Mouse (Mus musculus) spleen, adult 2 months (tissue): Measurements from ENCODE around the gene Sart3. TPM values are rescaled to one million over a fixed set of nuclear protein-coding genes. Genes with fewer than 3 reads are reported as not detected.

Source experiments
- DNase-seq, 2 experiments: peaks; one replicate each; pipeline versions ENCODE4 v3.0.0 to v3.0.0-alpha.2; 2012 to 2021; ENCODE audit warnings: low spot score in 2 of 2, low read depth in 1 of 2
- H3K27ac ChIP-seq: fragments of 200-500 bp; 2 replicates; pipeline ENCODE4 v1.5.1; 2012; ENCODE audit warnings: low read length, inconsistent platforms; ENCODE audit not compliant: insufficient read depth
- H3K27me3 ChIP-seq: fragments of 200-500 bp; 2 replicates; pipeline ENCODE4 v1.6.1; 2012; ENCODE audit warnings: mild to moderate bottlenecking, moderate library complexity, low read length, inconsistent platforms; ENCODE audit not compliant: control insufficient read depth, insufficient read depth
- H3K36me3 ChIP-seq: fragments of 200-500 bp; 2 replicates; pipeline ENCODE4 v1.6.1; 2012; ENCODE audit warnings: mild to moderate bottlenecking, low read length, inconsistent platforms; ENCODE audit not compliant: control insufficient read depth, insufficient read depth
- H3K4me1 ChIP-seq: fragments of 200-500 bp; 2 replicates; pipeline ENCODE4 v1.6.1; 2011; ENCODE audit warnings: inconsistent platforms; ENCODE audit not compliant: control insufficient read depth, insufficient read depth, insufficient read length
- H3K4me3 ChIP-seq: fragments of 200-500 bp; 2 replicates; pipeline ENCODE4 v1.5.1; 2011; ENCODE audit warnings: mild to moderate bottlenecking, inconsistent platforms; ENCODE audit not compliant: insufficient read depth, insufficient read length; ENCODE audit errors: extremely low read depth
- CTCF ChIP-seq: fragments of 200-500 bp; IDR thresholded peaks from 2 replicates; pipeline ENCODE4 v1.5.1; 2011; ENCODE audit warnings: mild to moderate bottlenecking, inconsistent platforms; ENCODE audit not compliant: insufficient read depth, insufficient read length, insufficient replicate concordance; ENCODE audit errors: extremely low read depth
- POLR2A ChIP-seq: fragments of 200-500 bp; IDR thresholded peaks from 2 replicates; pipeline ENCODE4 v1.6.1; 2011; ENCODE audit warnings: low read depth, low read length, inconsistent platforms
- WGBS: fragments of 180-500 bp; shearing (Covaris S2); methylation state at CpG from one replicate; pipeline ENCODE4 v1.1.7; 2018; 5-methylcytosine and 5-hydroxymethylcytosine counted together
- polyA plus RNA-seq: library from polyadenylated mRNA; depleted of rRNA; stranded (reverse); fragments of >200 nt; gene quantifications from 2 replicates; pipeline ENCODE4 v1.2.3, GENCODE M21; 2012

Sart3 gene
- polyA plus RNA-seq, 1 experiment, result 27.2 TPM

DNA sequence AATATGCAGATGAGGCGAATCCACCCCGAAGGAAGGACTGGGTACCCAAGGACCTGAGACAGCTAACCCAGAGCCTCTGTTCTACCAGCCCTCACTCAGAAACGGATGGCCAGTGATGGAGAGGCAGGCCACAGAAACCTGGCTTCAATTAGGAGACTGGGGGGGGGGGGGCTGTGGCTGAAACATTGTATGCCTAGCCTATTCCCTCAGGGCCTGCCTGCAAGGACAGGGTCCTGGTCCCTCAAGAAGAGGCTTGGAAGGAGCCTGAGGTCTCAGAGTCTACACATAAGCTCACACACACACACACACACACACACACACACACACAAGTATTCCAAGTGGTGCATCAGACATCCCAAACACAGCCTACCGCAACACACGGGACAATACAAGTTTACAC lies 27.4 kb upstream of the Sart3 start:
- Histone ChIP-seq H3K27me3 (no peaks in the 10 kb centered on the region), H3K4me1 (no peaks in the 10 kb centered on the region), H3K27ac (no peak overlapping the region), H3K36me3 (no peaks in the 10 kb centered on the region), H3K4me3 (no peak overlapping the region)
- no peak for DNase-seq
- no peak for TF ChIP-seq POLR2A
- TF ChIP-seq CTCF, result no peak
- 77% methylated on average over 5 of the region's 5 CpGs for WGBS

DNA sequence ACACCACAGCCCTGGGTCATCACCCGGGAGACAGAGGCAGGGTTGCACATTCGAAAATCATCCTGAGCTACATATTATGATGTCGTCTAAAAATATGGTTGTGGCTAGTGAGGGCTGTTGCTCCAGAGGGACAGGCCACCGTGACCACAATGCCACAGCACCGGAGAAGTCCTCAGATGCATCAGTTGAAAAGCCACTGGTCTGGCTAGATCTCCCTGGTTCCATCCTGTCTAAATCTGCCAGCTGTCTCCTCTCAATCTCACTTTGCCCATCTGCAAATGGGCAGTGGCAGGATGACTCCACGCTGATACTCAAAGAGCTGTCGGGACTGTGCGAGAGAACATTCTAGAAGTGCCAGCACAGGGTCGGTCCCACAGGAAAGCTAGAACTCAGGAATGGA lies 26.2 kb upstream of the Sart3 start:
- H3K4me3 ChIP-seq, result no peak overlapping the region
- no peaks in the 10 kb centered on the region for H3K4me1 ChIP-seq
- no peaks in the 10 kb centered on the region for H3K27me3 ChIP-seq
- DNase-seq, result no peak
- no peak overlapping the region for H3K27ac ChIP-seq
- TF ChIP-seq POLR2A (no peak), CTCF (no peak)
- H3K36me3 ChIP-seq, result no peaks in the 10 kb centered on the region
- 27% methylated on average over 9 of the region's 9 CpGs for WGBS

GRCm38 (mm10) chr5:113797149-113797882 lies 25.0 kb upstream of the Sart3 start:
- WGBS, result 53% methylated on average over 19 of the region's 19 CpGs
- no peak overlapping the region for H3K27ac ChIP-seq
- H3K4me3 ChIP-seq, result no peak overlapping the region
- TF ChIP-seq CTCF (no peak), POLR2A (no peak)
- no peaks in the 10 kb centered on the region for H3K36me3 ChIP-seq
- no peak for DNase-seq
- H3K4me1 ChIP-seq, result no peaks in the 10 kb centered on the region
- H3K27me3 ChIP-seq, result no peaks in the 10 kb centered on the region

GRCm38 (mm10) chr5:113796401-113797148 lies 24.3 kb upstream of the Sart3 start:
- Histone ChIP-seq H3K4me3 (no peak overlapping the region), H3K36me3 (no peaks in the 10 kb centered on the region), H3K27me3 (no peaks in the 10 kb centered on the region), H3K27ac (no peak overlapping the region), H3K4me1 (no peaks in the 10 kb centered on the region)
- TF ChIP-seq CTCF (no peak), POLR2A (no peak)
- WGBS, result 14% methylated on average over 13 of the region's 13 CpGs
- no peak for DNase-seq

DNA sequence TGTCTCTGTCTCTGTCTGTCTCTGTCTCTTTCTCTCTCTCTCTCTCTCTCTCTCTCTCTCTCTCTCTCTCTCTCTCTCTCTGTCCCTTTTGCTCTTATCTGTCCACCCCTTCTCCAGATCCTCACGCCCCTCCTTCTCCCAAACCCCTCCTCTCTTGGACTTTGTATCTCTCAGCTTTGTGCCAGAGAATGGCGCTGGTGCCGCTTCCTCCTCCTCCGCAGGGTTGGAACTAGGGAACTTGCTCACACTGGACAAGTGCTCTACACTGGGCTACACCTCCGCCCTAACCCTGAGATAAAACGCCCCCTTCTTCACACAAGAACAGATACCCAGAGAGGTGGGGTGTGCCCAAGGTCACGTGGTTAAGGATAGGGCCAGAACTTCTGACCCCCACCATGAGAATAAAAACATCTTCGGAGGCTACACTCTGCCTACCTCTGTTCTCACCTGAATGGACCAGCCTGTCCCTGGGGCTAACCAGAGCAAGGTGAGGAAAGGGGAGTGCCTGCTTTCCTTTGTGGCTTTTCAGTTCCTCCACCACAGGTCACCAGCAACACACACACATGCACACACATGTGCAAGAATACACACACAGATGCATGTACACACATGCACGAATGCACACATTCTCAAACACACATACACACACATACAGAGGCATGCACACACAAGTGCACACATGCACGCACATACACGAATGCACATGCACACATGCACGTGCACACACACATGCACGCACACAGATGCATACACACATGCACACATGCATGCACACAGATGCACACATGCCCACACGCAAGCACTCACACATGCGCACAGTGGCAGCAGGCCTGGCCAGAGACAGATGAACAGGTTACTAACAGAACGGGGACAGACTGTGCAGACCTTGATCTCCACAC lies 19.1 kb upstream of the Sart3 start:
- no peaks in the 10 kb centered on the region; the same call in 1 of the 2 replicates for H3K4me1 ChIP-seq
- DNase-seq, result no peak
- no peaks in the 10 kb centered on the region for H3K27me3 ChIP-seq
- WGBS, result 88% methylated on average over 16 of the region's 16 CpGs
- H3K27ac ChIP-seq, result no peak overlapping the region
- no peak for TF ChIP-seq POLR2A
- TF ChIP-seq CTCF, result no peak
- no peaks in the 10 kb centered on the region for H3K36me3 ChIP-seq
- no peak overlapping the region for H3K4me3 ChIP-seq

DNA sequence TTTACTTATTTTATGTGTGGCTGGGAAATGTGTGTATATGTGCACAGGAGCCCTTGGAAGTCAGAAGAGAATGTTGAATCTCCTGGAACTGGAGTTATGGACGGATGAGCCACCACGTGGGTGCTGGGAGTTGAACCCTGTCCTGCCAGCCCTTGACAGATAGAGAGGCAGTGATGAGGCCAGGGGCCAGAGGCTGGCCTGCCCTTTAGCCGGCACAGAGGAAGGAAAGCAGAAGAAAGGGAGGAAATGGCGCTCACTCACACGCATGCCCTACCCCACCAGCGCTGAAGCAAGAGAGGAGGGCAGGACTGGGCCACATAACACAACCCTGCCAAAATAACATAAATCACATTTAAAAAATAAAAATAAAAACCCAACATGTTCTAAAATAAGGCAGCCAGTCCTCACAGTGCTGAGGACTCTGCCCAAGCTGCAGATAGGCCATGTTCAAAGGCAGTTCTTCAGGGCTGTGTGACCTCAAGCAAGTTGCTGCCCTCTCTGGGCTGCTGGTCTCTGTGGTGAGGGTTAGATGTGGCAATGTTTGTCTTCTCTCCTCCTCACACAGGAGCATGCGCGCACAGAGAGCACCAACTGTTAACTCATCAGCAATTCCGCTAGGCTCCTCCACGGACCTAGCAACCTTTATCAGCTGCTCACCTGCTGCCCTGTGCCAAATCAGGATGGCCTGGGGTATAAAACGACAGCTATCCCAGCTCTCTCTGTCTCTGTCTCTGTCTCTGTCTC lies 18.3 kb upstream of the Sart3 start:
- H3K27ac ChIP-seq, result no peak overlapping the region
- no peak overlapping the region for H3K4me3 ChIP-seq
- WGBS, result 54% methylated on average over 11 of the region's 11 CpGs
- no peaks in the 10 kb centered on the region; the same call in 1 of the 2 replicates for H3K4me1 ChIP-seq
- no peak for DNase-seq
- TF ChIP-seq POLR2A (no peak), CTCF (no peak)
- H3K36me3 ChIP-seq, result no peaks in the 10 kb centered on the region
- H3K27me3 ChIP-seq, result no peaks in the 10 kb centered on the region
